Mouse (Mus musculus): ENCODE measurements around the gene Gas7. TPM values are rescaled to one million over a fixed set of nuclear protein-coding genes. Genes with fewer than 3 reads are reported as not detected.

Gas7 gene
- polyA plus RNA-seq, 1 experiment from 2014 or later: 8.4 TPM

DNA sequence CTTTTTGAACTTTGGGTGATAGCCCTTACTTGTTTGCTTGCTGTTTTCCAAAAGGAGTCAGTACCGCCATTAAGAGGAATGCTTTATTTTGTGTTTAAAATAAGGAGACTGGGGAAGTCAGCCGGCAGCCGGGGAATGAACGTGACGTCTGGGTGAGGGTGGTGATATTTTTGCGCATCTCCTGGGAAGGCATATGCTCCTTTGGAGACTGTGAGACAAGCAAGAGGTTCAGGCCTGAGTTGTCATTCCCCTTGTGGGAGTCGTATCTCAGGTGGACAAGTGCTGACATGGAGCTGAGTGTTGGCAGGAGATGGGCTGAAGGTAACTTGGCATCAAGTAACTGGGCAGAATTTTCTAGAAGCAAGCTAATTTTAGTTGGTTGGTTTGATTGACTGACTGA is 142.2 kb downstream of the Gas7 start:
- H3K4me1 ChIP-seq: peaks cover 12% of the 10 kb centered on the region
- H3K9ac ChIP-seq: no peak overlapping the region
- no peak overlapping the region for H3K4me3 ChIP-seq
- no peak overlapping the region for H3K4me2 ChIP-seq
- WGBS: 71% methylated on average over 7 of the region's 7 CpGs
- no peaks in the 10 kb centered on the region for H3K36me3 ChIP-seq
- no peaks in the 10 kb centered on the region for H3K27me3 ChIP-seq (replicated peaks)
- H3K9me3 ChIP-seq: no peaks in the 10 kb centered on the region
- no peak overlapping the region for H3K27ac ChIP-seq (replicated peaks)
- no peak for ATAC-seq (ENCODE audit: extremely low read depth, insufficient number of reproducible peaks, low FRiP score, low TSS enrichment)

DNA sequence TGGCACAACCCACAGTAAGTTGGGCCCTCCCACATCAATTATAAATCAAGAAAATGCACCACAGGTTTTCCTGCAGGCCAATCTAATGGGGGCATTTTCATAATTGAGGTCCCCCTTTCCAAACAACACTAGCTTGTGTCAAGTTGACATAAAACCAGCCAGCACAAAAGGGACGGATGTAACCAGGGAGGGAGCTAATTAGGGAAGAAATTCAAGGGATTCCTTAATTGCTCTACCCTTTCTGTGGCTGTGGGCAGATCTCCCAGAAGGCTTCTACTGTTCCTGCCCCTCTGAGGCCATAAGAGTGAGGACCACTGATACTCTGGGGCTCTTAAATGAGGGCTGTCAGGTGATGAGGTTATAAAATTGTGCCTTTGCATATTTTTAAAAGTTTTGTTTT is 143.9 kb downstream of the Gas7 start:
- Histone ChIP-seq H3K27me3 (replicated peaks) (no peaks in the 10 kb centered on the region), H3K4me2 (no peak overlapping the region), H3K27ac (replicated peaks) (no peak overlapping the region), H3K9me3 (no peaks in the 10 kb centered on the region), H3K36me3 (no peaks in the 10 kb centered on the region), H3K4me1 (peaks cover 18% of the 10 kb centered on the region), H3K4me3 (no peak overlapping the region), H3K9ac (no peak overlapping the region)
- no peak for ATAC-seq (ENCODE audit: extremely low read depth, insufficient number of reproducible peaks, low FRiP score, low TSS enrichment)
- WGBS: 52% methylated on average over 1 of the region's 1 CpGs

DNA sequence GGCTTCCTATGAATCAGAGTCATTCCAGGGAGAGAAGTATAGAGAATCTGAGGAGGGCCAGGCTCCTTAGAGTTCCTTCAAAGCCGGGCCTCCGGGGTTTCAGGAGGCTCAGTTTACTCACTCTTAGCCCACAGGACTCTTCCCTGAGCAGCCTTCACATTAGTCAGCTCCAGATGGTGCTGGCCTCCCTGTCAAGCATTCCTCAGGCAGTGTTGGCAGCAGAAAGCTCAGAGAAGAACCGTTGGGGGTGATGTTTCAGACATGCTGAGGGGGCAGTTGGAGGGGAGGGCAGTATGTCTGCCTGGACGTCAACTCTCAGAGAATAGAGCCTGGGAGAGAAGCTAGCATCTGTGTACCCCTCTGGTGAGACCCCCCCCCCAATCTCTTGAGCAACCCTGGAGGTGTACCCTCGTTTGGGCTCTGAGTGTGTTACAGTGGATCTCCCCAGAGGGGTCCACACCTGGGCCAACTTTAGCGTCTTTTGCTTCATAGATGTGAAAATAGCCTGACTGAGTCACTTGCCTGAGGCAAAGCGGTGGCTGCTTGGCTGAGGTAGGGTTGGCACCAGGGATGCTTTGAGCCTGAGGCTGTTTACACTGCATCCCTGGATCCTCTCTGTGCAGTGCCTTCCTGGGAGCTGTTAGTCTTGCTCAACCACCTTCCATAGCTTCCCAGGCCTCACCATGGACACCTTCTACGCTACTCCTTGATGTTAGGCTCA is 145.6 kb downstream of the Gas7 start:
- no peak overlapping the region for H3K9ac ChIP-seq
- no peak overlapping the region for H3K27ac ChIP-seq (replicated peaks)
- H3K4me3 ChIP-seq: no peak overlapping the region
- H3K27me3 ChIP-seq (replicated peaks): no peaks in the 10 kb centered on the region
- no peak for ATAC-seq (ENCODE audit: extremely low read depth, insufficient number of reproducible peaks, low FRiP score, low TSS enrichment)
- H3K4me1 ChIP-seq: peaks cover 19% of the 10 kb centered on the region
- no peaks in the 10 kb centered on the region for H3K9me3 ChIP-seq
- WGBS: 66% methylated on average over 8 of the region's 8 CpGs
- H3K36me3 ChIP-seq: no peaks in the 10 kb centered on the region
- H3K4me2 ChIP-seq: no peak overlapping the region

DNA sequence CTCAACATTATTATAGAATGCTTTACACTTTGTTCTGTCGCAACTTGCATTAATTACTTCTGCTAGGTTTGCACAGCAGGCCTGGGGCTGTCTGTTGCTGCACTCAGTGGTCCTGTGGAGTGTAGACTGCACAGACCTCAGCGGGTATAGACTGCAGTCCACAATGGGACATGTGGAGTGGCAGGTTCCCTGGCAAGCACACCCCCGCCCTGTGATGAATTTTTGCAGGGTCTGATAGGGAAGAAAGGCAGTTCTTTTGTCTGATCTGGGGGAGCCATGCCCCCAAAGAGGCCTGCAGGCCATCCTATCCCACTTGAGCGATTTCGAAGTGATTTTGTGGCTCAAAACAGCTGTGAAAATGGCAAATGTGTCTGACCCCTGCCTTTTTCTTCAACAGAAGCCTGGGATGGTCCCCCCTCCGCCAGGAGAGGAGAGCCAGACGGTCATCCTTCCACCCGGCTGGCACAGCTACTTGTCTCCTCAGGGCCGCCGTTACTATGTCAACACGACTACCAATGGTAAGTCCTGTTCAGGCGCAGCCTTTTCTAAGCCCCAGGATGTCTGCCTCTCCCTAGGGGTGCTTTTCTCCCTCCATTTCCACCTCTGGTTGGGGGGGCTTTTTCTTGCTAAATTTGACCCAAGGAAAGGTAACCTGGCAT is 147.6 kb downstream of the Gas7 start:
- H3K9me3 ChIP-seq: no peaks in the 10 kb centered on the region
- 69% methylated on average over 12 of the region's 12 CpGs for WGBS
- H3K4me2 ChIP-seq: no peak overlapping the region
- H3K9ac ChIP-seq: no peak overlapping the region
- no peak for ATAC-seq (ENCODE audit: extremely low read depth, insufficient number of reproducible peaks, low FRiP score, low TSS enrichment)
- no peak overlapping the region for H3K27ac ChIP-seq (replicated peaks)
- H3K27me3 ChIP-seq (replicated peaks): no peaks in the 10 kb centered on the region
- H3K4me3 ChIP-seq: no peak overlapping the region
- peaks cover 7% of the 10 kb centered on the region; the same call in 1 of the 2 replicates for H3K4me1 ChIP-seq
- H3K36me3 ChIP-seq: no peaks in the 10 kb centered on the region

DNA sequence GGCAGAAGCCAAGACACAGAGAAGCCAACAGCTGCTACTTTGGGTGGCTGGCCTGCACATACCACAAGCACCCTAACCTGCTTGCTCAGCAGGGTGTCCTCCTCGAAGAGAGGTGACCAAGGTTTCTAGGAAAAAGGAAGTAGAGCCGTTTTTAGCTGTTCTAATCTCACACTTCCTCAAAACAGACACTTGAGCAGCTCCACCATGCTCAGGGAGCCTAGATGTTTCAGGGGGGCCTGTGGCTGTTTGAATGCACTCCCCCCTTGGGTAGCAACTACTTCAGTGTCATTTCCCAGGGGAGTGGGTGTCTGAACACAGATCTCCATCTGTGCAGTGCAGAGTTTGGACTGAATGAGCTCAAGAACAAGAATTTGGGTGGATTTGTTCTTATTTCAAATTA is 149.2 kb downstream of the Gas7 start:
- Histone ChIP-seq H3K4me3 (no peak overlapping the region), H3K27ac (replicated peaks) (no peak overlapping the region), H3K27me3 (replicated peaks) (no peaks in the 10 kb centered on the region), H3K9ac (no peak overlapping the region), H3K4me2 (no peak overlapping the region), H3K4me1 (peaks cover 7% of the 10 kb centered on the region; the same call in 1 of the 2 replicates), H3K9me3 (no peaks in the 10 kb centered on the region), H3K36me3 (no peaks in the 10 kb centered on the region)
- WGBS: 55% methylated on average over 2 of the region's 2 CpGs
- ATAC-seq (ENCODE audit: extremely low read depth, insufficient number of reproducible peaks, low FRiP score, low TSS enrichment): no peak

DNA sequence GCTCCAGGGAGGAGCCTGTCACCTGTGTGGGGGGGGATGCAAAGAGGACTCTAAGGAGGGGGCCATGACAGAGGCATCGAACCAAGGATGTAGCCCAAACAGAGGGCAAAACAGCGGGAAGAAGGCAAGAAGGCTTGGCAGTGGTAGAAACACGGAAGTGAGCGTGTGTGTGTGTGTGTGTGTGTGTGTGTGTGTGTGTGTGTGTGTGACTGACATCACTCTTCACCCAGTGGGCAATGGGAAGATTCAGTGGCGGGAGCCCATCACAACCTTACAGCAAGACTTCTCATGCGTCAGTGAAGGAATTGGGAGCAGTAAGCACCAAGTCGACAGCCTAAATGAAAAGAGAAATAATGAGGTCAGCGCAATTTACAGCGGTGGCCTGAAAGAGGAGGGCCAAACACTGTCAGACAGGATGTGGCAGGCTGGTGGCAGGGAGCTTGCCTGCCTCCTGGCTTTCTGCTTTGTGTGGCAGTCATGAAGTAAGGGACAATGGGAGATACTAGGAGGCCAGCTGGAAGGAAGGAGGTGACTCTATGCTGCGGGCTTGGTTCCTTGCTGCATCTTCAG is 153.0 kb downstream of the Gas7 start:
- H3K9me3 ChIP-seq: no peaks in the 10 kb centered on the region
- no peak overlapping the region for H3K4me3 ChIP-seq
- no peaks in the 10 kb centered on the region for H3K27me3 ChIP-seq (replicated peaks)
- no peak overlapping the region for H3K4me2 ChIP-seq
- peaks cover 7% of the 10 kb centered on the region; the same call in 1 of the 2 replicates for H3K4me1 ChIP-seq
- H3K9ac ChIP-seq: no peak overlapping the region
- no peaks in the 10 kb centered on the region for H3K36me3 ChIP-seq
- H3K27ac ChIP-seq (replicated peaks): no peak overlapping the region
- 79% methylated on average over 10 of the region's 10 CpGs for WGBS
- ATAC-seq (ENCODE audit: extremely low read depth, insufficient number of reproducible peaks, low FRiP score, low TSS enrichment): no peak

DNA sequence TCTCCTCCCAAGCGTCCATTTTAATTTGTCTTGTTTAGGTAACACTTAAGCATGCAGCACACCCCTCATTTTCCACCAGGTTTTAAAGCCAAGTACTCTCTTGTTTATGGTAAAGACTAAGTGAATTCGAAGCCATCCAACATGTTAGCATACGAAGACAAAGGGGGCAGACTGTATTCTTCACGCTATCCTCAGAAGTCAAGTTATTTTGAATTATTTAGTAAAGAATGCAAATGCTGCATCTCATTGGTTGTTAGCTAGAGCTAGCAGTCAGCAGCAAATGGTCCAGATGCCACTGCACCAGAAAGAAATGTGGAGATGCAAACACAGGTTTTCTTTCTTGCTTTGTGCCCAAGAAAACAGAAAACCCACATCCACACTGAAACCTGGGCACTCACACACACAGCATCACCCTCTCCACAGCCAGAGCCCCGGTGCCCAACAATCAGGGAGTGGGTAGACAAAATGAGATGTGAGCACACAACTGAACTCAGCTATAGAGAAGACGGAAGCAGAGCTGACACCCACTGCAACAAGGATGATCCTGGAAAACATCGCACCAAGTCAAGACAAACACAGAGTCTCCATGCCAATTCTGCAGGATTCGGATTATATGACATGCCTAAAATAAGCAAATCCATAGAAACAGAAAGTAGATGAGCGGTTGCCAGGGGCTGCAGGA is 157.1 kb downstream of the Gas7 start:
- no peak for ATAC-seq (ENCODE audit: extremely low read depth, insufficient number of reproducible peaks, low FRiP score, low TSS enrichment)
- Histone ChIP-seq H3K9ac (no peak overlapping the region), H3K9me3 (no peaks in the 10 kb centered on the region), H3K4me2 (no peak overlapping the region), H3K4me3 (no peak overlapping the region), H3K27ac (replicated peaks) (no peak overlapping the region), H3K27me3 (replicated peaks) (no peaks in the 10 kb centered on the region), H3K4me1 (no peaks in the 10 kb centered on the region), H3K36me3 (no peaks in the 10 kb centered on the region)
- WGBS: 80% methylated on average over 9 of the region's 9 CpGs

DNA sequence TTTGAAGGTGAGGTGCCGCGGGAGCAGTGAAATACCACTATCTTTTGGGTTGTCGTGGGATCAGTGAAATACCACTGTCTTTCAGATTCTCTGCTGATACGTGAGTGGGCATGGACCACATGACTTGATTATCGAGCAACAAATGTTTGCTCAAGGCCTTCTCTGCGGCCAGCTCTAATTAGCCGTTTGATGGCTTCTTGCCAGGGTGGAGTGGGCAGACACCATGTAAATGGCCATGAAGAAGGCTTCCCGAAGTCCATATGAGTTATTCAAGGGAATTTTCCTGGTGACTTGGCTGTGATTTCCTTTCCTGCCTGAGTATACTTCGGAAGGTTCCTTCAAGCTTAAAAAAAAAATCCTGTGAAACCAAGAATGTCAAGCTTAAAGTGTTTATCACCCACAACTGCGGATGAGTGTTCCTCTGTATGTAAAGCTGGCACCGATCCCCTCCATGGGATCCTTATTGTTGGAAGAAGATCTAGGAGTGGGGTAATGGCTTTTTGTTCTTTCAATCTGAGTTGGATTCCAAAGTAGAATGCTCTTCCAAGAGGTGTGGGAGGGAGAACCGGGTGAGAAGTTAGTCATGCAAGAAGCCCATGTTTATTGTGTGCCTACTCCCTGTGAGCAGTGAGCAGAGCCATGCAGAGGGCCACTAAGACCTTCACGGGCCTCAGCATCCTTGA is 161.5 kb downstream of the Gas7 start:
- H3K36me3 ChIP-seq: no peaks in the 10 kb centered on the region
- no peak overlapping the region for H3K27ac ChIP-seq (replicated peaks)
- H3K27me3 ChIP-seq (replicated peaks): no peaks in the 10 kb centered on the region
- WGBS: 79% methylated on average over 13 of the region's 13 CpGs
- no peaks in the 10 kb centered on the region for H3K4me1 ChIP-seq
- no peak overlapping the region for H3K4me3 ChIP-seq
- ATAC-seq (ENCODE audit: extremely low read depth, insufficient number of reproducible peaks, low FRiP score, low TSS enrichment): no peak
- no peak overlapping the region for H3K9ac ChIP-seq
- H3K4me2 ChIP-seq: no peak overlapping the region
- no peaks in the 10 kb centered on the region for H3K9me3 ChIP-seq

DNA sequence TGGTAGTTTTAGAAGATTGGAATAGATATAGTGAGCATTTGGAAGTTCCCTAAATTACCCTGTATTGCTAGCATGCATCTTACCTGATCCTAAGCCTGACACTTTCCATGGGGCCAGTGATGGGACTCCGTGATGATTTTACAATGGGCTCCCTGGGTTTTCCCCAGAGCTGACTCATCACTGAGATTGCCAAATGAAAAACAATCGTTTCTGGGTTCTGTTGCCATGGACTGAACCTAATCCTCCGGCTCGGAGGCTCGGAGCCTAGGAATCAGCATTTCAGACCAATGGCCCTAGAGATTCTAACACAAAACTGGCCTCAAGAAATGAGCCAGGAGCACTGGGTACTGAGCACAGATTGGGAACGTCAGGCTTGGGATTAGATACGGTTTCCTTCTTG is 167.1 kb downstream of the Gas7 start:
- Histone ChIP-seq H3K4me2 (no peak overlapping the region), H3K27me3 (replicated peaks) (no peaks in the 10 kb centered on the region), H3K9me3 (no peaks in the 10 kb centered on the region), H3K4me3 (no peak overlapping the region), H3K27ac (replicated peaks) (no peak overlapping the region), H3K9ac (no peak overlapping the region), H3K36me3 (no peaks in the 10 kb centered on the region), H3K4me1 (no peaks in the 10 kb centered on the region)
- no peak for ATAC-seq (ENCODE audit: extremely low read depth, insufficient number of reproducible peaks, low FRiP score, low TSS enrichment)
- 75% methylated on average over 7 of the region's 7 CpGs for WGBS

DNA sequence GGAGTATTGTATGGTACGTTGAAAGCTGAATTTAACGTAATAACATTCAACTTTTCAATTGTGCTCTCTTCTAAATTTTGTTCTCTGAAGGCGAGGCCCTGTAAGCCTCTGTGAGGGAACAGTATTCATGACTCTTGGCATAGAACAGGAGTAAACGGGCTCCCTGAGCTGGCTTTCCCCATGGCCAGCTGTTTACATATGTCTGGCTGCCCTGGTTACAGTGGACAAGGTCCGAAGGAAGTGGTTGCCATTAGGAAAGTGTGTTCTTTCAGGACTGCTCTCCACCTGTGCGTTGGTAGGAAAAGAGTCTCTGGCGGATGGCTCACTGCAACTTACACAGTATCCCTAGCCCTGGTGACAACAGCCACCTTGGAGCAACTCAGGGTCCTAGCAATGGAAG is 171.9 kb downstream of the Gas7 start:
- Histone ChIP-seq H3K27me3 (replicated peaks) (no peaks in the 10 kb centered on the region), H3K36me3 (no peaks in the 10 kb centered on the region), H3K4me1 (peaks cover 11% of the 10 kb centered on the region), H3K4me3 (no peak overlapping the region), H3K27ac (replicated peaks) (no peak overlapping the region), H3K9ac (no peak overlapping the region), H3K9me3 (no peaks in the 10 kb centered on the region), H3K4me2 (no peak overlapping the region)
- no peak for ATAC-seq (ENCODE audit: extremely low read depth, insufficient number of reproducible peaks, low FRiP score, low TSS enrichment)
- WGBS: 80% methylated on average over 7 of the region's 7 CpGs

DNA sequence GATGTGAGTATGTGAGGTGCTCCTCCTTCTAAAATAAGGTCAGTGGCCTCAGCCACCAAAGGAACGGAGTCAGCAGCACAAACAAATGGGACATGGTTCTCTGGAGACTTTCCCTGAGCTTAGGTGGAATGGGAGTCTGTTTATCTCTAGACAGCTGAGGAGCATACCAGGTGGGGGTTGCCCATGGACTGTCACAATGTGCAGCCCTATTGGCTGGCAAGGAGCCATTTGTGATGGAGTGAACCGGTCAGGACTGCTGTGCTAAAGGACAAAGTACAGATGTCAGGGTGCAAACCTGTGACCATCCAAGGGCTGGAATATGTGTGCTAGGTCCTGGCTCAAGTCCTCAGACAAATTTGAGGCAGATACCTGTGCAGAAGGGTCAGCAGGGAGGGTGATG is 173.3 kb downstream of the Gas7 start:
- H3K4me2 ChIP-seq: no peak overlapping the region
- H3K36me3 ChIP-seq: no peaks in the 10 kb centered on the region
- no peaks in the 10 kb centered on the region for H3K9me3 ChIP-seq
- H3K27me3 ChIP-seq (replicated peaks): no peaks in the 10 kb centered on the region
- peaks cover 11% of the 10 kb centered on the region for H3K4me1 ChIP-seq
- H3K27ac ChIP-seq (replicated peaks): no peak overlapping the region
- 38% methylated on average over 2 of the region's 2 CpGs for WGBS
- no peak overlapping the region for H3K4me3 ChIP-seq
- H3K9ac ChIP-seq: no peak overlapping the region
- no peak for ATAC-seq (ENCODE audit: extremely low read depth, insufficient number of reproducible peaks, low FRiP score, low TSS enrichment)
